Mouse (Mus musculus): ENCODE data around the gene Alpk1. TPM values are rescaled to one million over a fixed set of nuclear protein-coding genes. Genes with fewer than 3 reads are reported as not detected.

The Alpk1 gene
- total RNA-seq, 2 experiments from 2014 or later, result 2.9 to 5.2 TPM

GRCm38 (mm10) chr3:127705515-127706444 is 74.5 kb downstream of the Alpk1 start:
- no peak for DNase-seq
- intact Hi-C loops (cut with DNase I), result no loop called here

- DNase-seq, result no peak
- intact Hi-C loops (cut with DNase I), result no loop called here
These were observed 75.2 kb downstream of the Alpk1 start for GRCm38 (mm10) chr3:127705139-127705514.

GRCm38 (mm10) chr3:127701196-127701825 is 79.0 kb downstream of the Alpk1 start:
- no peak for DNase-seq
- intact Hi-C loops (cut with DNase I), result no loop called here

DNA sequence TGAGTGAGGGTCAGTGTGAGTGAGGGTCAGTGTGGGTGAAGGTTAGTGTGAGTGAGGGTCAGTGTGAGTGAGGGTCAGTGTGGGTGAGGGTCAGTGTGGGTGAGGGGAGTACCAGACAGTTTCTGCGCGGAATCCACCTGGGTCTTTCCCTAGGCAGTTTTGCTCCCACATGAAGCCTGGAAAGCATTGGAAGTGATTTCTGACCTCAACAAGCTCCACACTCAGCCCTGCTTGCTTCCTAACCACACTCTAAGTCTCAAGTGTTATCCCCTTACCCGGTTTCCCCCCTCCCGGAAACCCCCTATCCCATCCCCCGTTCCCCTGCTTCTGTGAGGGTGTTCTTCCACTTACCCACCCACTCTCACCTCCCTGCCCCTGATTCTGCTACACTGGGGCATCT is 81.7 kb downstream of the Alpk1 start:
- intact Hi-C loops (cut with DNase I), result no loop called here
- DNase-seq, result no peak

GRCm38 (mm10) chr3:127696541-127696940 is 83.8 kb downstream of the Alpk1 start:
- intact Hi-C loops (cut with DNase I), result no loop called here
- no peak for DNase-seq

- no peak for DNase-seq
- intact Hi-C loops (cut with DNase I), result no loop called here
These were observed 85.2 kb downstream of the Alpk1 start for GRCm38 (mm10) chr3:127694802-127695771.

DNA sequence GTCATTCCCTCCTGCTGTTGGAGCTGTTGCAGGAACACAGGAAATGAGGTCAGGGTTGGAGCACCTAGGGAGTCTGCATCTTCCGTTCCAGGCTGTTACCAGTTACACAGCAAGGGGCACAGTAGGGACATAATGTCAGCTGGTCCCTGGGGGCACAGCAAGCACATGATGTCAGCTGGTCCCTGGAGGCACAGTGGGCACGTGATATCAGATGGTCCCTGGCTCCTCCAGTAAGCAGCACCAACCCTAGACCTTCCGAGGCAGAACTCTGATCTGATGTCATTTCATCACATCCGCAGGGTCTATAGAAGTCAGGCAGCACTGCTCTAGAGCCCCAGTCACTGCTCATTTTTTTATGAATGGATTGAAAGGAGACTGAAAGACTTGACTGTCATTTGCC is 89.1 kb downstream of the Alpk1 start:
- intact Hi-C loops (cut with DNase I), result no loop called here
- no peak for DNase-seq

- DNase-seq, result no peak
- intact Hi-C loops (cut with DNase I), result no loop called here
These were observed 100.6 kb downstream of the Alpk1 start for GRCm38 (mm10) chr3:127679703-127680102.

DNA sequence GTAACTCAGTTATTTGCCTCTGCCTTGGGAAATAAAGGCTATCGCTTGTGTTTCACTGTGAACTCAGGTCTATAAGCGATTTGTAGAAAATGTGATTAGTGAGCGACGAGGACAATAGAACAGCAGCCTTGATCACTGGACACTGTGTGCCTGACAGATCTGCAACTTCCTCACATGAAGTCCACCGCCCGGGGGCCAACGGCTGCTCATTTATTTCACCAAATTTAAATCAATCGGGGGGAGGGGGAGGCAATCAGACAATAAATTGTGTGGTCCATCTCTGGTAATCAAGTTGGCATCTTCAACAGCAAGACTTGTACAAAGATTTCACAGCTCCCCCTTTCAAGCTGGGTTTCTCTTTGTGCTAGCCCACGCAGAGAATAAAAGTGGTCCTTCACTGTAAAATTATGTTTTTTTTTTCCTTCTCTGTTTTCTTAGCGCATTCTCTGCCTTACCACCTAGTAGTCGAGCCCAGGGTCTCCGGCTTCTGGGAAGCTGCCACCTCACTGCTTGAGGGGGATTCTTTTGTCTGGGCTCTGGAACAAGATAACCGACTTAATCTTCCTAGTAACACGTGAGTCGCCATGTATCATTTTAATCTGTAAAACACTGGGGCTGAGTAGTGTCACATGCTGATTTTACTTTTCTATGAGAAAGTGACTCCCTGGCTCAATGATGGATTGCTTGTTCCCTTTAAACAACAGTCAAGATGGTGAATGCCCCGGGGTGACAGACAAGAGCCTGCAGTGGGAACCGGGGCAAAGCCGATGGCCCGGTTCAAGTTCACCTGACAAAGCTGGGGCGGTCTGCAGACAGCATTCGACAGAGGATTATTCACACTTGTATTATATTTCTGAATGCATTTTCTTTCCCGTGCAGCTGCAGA is 118.4 kb downstream of the Alpk1 start:
- intact Hi-C loops (cut with DNase I), result no loop called here
- DNase-seq, result no peak

GRCm38 (mm10) chr3:127660712-127661111 is 119.6 kb downstream of the Alpk1 start:
- intact Hi-C loops (cut with DNase I), result no loop called here
- DNase-seq, result no peak

GRCm38 (mm10) chr3:127651742-127652653 is 128.3 kb downstream of the Alpk1 start:
- intact Hi-C loops (cut with DNase I), result no loop called here
- DNase-seq, result no peak

DNA sequence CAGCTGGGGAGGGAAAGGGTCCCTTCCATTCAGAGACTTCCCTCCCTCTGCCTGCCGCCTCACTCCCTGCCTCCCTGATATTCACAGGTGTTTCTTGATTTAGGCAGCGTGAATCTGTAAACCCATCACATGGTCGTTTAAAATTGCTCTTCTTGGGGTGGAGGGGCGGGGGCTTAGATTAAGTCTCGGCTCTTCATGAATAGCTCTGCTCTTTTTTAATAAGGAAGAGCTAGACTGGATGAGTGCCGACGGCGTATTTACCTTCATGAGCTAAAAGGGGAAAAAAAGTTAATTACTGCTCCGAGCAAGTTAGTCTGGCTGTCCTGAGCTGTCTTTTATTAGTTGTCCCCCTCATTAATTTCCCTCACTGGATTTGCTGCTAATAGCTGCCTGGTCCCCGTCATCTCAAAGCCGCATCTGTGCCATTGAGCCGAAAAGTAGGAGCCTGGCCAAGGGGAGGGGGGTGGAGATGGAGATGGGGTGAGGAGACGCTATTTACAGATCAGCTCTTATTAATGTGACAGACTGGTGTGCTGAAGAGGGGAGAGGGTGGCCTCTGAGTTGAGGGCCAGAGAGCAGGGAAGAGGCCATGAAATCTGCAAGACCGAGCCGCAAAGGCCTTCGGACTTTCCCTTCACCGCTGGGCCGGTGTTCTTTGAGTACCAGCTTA is 134.0 kb downstream of the Alpk1 start:
- DNase-seq, result no peak
- intact Hi-C loops (cut with DNase I), result no loop called here

DNA sequence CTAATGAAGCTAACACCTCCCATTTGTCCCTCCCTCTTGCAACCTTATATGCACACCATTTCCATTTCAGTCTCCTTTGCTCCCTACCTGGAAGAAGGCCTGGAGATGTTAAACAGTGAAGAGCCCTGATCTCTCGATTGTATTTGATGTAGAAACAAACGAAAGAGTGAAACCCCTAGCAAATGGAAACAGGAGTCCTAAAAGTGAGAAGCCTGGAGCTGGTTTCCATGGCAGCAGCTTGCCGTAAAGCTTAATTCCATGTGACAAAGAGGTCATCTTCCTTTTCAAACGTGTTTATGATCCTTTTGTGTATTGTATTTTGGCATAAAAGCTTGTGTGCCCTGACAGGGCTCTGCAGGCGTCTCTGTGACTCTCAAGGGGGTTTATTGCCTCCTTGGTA is 138.1 kb downstream of the Alpk1 start:
- intact Hi-C loops (cut with DNase I), result no loop called here

DNA sequence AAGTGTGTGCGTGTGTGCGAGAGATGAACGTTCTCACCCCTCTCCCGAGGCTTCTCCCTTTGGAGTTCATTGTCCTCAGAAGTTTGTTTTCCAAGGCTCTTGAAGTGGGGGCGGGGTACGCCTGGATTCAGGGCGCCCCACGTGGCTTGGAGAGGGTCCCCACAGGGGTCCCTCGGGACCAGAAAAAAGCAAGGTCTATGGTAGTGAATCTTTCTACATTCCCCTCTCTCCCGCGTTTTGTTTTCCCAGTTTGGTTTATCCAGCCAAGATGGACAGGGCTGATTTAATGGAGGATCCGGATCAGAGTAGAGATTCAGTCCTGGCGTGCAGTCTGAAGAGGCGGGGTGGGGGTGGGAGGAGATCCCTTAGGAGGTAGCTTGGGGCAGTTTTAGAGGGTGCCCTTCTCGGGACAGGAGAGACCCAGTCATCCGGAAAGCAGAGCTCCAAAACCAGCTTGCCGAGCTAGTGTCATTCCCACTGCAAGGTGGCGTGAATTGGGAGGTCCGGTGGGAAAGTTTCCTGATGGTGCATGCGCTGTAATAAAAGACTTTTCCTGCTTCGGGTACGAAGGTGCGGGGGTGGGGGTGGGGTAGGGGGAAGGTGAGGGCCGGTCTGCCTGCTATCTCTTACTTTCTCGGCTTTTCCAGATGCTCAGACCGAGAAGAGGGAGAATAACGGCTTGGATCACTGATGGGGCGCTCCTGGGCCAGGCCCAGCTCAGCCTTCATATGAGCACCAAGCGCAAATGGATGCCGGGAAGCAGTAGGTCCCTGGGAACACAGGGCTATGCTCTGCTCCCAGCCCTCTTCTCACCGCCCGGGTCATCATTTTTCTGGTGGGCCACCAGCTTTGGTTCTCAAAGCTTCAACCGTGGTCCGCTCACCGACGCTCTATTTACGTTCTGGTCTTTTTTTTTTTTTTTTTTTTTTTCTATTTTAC is 139.3 kb downstream of the Alpk1 start:
- intact Hi-C loops (cut with DNase I), result no loop called here
- DNase-seq, result no peak

More for the DNA sequence above, 138.1 kb downstream of the Alpk1 start:
- DNase-seq, result no peak

DNA sequence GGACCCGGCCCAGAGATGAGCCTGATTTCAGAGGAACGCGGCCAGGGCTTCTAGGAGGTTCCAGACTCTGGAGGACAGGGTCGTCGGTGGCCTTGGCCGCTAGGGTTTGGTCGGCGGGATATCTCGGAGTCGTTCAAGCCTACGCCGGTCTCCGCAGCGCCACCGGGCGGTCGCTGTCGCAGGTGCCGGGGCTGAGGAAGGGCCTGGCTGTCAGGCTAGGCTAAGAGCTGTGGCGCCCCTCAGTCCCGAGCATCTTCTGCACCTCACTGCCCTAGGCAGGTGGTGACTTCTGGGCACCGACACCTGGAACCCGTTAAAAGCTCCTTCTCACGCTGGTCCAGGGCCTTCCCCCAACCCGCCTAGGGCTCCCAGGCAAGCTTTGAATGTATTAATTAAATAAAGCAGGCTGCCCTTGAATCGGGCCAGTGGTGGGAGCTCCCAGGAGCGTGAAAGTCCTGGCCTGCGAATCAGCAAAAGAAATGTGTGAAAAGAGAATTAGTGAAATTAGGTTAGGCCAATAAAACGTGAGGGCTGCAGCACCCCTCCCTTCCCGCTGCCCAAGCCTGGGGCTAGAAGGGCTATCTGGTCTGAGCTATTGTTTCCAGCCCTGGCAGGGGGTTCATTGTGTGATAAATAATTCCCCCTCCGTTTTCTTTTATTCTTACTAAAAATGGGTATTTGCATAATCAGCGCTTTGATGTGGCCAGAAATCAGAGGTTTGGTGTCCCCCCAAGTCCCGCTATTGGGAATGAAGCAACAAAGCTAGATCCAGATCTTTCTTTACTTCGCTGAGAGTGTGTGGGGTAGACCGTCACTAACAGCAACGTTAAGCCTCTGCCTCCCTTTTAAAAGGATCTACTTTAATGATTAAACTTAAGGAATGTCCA is 140.2 kb downstream of the Alpk1 start:
- peak; percentile 23 to 53 for DNase-seq
- intact Hi-C loops (cut with DNase I), result no loop called here

DNA sequence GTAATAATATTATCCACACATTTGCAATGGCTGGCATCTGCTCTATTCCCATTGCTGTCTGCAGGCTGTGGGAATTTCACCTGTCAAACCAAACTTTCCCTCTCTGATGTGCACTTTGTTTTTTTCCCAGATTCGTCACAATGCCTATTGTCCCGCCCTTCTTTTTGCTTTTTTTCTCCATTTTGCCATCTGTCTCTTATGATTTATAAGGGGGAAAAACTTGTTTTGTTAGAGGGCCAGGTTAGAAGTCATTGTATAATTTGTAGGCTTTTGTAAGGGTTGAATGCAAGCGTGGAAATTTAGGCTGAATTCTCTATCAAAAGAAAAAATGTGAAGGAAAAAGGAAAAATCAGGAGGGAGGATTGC is 145.4 kb downstream of the Alpk1 start:
- no peak for DNase-seq
- intact Hi-C loops (cut with DNase I), result loop anchor here (5.0 kb wide), 2 partner anchors 1567 to 1582 kb away; no protein-coding TSS in a partner anchor

All from heart, postnatal 14 days (tissue).